Mouse (Mus musculus): ENCODE data around the gene Dlk2.

Gene Dlk2

DNA sequence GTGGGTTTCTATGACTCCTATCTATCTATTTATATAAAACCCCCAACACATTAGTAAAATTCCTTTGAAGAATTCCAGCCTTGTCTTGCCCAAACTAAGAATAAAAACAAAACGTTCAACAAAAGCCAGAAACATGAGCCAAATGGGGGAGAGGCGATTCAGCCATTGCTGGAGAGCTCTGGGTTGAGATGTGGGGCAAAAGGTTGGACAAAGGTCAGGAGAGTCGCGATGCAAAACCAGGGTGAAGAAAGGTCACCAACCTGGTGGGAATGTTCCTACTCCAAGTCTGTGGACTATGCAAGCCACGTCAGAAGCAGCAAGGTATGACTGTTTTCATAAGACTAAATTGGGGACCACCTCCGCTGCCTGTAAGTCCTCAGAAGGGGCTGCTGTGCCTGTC lies 23.3 kb downstream of the Dlk2 start:
- DNase-seq (ENCODE audit: low read depth, low spot score), result no peak

DNA sequence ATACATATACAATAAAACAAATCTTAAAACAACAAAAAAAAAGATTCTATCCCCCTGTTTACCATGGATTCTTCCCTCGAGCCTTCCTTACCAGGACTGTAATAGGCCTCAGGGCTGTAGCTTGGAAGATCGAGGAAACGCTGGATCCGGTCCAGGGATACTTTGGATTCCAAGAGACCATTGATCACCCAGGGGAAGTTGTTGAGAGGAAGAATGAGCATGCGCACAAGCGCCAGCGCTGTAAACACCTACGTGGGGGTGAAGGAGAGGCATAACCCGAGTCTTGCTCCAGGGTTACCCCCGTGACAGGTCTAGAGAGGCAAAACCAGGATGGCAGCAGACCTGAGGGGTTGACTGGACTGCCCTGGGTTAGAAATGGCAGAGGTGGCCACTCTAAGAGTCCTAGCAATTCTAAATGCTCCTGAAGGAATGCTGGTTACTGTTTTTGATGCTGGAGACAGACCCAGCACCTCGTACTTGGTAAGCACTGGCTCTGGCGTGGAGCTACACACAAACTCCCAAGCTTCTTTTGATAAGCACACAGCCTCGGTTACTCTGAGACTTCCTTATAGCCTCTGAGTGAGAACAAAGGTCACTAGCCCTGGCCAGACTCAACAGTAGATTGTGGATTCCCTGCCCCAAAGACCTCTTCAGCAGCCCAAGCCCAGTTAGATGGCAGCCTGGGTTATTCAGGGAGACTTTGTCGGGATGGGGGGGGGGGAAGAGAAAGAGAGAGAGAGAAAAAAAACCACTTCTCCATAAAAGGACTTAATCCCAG lies 25.0 kb downstream of the Dlk2 start:
- DNase-seq (ENCODE audit: low read depth, low spot score), result no peak

DNA sequence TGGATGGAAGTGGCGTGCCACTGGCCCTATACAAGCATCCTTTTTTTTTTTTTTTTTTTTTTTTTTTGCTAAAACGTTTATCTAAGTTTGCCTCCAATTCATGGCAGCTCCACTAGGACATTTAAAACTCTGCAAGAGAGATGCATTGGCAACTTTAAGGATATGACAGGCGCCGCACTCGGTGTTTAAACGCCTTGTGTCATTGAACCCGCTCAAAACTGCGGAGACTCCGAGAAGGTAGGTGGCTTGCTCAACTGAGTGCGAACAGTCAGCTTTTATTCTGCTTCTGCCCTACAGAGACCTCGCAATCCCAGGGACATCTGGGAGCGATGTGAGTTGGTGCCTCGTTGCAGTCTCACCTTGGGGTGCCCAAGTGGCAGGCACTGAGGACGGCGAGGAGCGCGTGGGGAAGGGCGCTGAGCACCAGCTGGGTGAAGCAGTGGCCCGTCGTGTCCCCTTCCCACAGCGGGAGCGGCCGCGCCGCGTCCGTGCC lies 30.2 kb downstream of the Dlk2 start:
- DNase-seq (ENCODE audit: low read depth, low spot score), result no peak

DNA sequence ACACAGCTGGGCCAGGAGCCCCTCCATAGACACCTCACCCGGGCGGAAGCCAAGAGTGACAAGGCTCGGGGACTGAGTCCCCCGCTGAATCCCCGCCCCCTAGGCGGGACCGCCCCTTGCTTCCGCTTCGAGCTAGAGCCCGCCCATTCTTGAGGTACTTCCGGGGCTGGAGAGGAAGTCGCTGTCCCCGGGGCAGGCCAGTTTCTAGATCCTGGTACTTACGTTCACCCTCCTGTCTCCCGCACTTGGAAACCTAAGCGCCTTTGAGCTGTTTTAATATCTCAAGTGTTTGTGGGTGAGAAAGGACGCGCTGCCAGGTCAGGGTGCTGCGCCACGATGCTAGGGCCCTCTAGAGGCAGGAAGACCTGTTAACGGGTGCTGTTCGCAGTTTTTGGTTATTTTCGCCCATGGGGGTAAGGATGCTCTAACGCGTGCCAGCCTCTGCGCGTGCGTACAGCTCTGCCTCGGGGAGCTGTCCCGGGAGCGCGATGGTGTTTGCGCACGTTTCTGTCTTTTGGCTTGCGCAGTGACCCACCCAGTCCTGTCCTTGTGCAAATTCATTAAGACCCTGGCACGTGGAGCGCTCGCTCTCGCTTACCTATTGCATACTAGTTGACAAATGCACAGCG lies 30.8 kb downstream of the Dlk2 start, which contains the start of gene Abcc10:
Abcc10 (minus strand) TSS at position 447 of the 629 bp plus-strand sequence.
- DNase-seq (ENCODE audit: low read depth, low spot score), result peak; percentile 92

DNA sequence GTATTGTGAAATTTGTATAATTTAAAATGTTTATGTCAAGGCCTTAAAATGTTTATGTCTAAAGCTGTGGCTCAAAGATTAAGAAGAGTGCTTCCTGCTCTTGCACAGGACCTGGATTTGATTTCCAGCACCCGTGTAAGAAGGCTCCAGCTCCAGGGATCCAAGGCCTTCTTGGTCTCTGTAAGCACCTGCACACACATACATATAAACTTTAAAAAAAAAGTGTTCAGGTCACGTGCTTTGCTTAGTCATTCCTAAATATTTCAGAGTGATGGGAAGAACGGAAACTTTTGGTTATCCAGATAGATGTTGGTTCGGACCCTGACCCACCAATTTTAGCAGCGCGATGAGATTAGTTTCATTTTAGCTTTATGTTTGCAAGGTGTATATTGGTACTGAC lies 31.5 kb downstream of the Dlk2 start:
- no peak for DNase-seq (ENCODE audit: low read depth, low spot score)

DNA sequence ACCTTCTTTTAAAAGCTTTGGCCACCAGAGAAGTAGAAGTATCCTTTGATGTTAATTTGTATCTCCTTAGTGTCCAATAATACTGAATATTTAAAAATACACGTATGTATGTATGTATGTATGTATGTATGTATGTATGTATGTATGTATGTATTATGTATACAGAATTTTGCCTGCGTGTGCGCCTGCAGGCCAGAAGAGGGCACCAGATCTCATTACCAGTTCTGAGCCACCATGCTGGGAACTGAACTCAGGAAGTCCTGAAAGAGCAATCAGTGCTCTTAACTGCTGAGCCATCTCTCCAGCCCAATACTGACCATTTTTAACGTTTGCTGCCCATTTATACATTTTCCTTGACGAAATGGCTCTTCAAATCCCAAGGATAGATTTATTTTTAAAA lies 39.3 kb downstream of the Dlk2 start:
- no peak for DNase-seq (ENCODE audit: low read depth, low spot score)

DNA sequence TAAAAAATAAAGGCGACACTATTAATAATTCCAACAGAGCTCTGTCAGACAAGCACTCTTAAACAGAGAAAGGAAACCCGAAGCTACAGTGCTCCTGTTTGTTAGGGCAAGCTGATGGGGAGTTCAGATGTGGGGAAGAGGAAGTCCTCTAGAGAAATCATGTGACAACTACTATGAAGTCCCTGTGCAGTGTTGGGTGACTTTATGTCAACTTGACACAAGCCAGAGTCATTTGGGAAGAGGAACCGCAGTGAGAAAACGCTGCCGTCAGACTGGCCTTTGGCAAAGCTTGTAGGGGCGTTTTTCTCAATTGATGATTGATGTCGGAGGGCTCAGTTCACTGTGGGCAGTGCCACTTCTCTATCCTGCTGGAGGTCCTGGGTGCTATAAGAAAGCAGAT lies 44.0 kb downstream of the Dlk2 start:
- no peak for DNase-seq (ENCODE audit: low read depth, low spot score)

DNA sequence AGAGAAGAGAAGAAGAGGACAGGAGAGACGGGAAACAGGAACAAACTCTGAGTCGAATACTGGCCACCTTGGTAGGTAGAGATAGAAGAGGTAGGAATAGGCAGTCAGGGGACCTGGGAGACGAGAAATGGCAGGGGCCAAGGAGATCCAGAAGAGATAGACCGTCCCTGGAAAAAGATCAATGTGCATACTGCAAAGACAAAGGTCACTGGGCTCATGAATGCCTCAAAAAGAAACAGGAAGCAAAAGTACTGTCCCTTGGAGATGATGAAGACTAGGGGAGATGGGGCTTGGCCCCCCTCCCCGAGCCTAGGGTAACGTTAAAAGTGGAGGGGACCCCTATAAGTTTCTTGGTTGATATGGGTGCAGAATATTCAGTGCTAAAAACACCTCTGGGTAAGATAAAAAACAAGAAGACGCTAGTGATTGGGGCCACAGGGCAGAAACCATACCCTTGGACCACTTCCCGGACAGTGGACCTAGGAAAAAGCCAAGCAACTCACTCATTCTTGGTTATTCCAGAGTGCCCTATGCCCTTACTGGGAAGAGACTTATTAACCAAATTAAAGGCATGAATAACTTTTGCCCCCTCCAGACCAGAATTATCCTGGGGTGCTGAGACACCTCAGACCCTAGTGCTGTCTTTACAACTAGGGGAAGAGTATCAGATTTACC lies 53.9 kb downstream of the Dlk2 start:
- no peak for DNase-seq (ENCODE audit: low read depth, low spot score)
